Mouse (Mus musculus) hematopoietic stem cell, adult 5-6 weeks (primary cell): ENCODE data around the gene Rab37. TPM values are rescaled to one million over a fixed set of nuclear protein-coding genes. Genes with fewer than 3 reads are reported as not detected.

Source experiments
- ATAC-seq, 2 experiments: fragments of 125-278 bp in 1 of 2; replicated peaks in 1 of 2; 2 replicates each; pipeline ENCODE4 v1.8.0; 2016 to 2017; ENCODE audit warnings: inconsistent platforms in 2 of 2, mild to moderate bottlenecking in 2 of 2, moderate number of reproducible peaks in 2 of 2, low read depth in 1 of 2, moderate TSS enrichment in 1 of 2; ENCODE audit not compliant: low FRiP score in 2 of 2, poor library complexity in 2 of 2, severe bottlenecking in 2 of 2, insufficient read depth in 1 of 2, low TSS enrichment in 1 of 2
- total RNA-seq: library from RNA; stranded (forward); fragments of 172-1452, 232-1000 nt; gene quantifications from 2 replicates; pipeline ENCODE4 v1.2.3, GENCODE M21; 2017

Gene Rab37
- total RNA-seq, 1 experiment from 2014 or later: 79.7 TPM

DNA sequence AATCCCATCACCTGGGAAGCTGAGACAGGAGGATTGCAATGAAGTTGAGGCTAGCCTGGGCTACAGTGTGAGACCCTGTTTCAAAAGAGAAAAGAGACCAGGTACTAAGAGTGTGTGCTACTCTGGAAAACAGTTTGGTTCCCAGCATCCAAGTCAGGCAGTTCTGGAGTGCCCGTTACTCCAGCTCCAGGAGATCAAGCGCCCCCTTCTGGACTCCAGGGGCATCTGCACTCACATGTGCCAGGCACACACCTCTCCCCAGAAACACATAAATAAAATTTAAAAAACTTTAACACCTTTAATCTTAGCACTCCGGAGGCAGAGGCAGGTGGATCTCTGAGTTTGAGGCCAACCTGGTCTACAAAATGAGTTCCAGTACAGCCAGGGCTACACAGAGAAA is 9.9 kb upstream of the Rab37 start:
- ATAC-seq: no peak

DNA sequence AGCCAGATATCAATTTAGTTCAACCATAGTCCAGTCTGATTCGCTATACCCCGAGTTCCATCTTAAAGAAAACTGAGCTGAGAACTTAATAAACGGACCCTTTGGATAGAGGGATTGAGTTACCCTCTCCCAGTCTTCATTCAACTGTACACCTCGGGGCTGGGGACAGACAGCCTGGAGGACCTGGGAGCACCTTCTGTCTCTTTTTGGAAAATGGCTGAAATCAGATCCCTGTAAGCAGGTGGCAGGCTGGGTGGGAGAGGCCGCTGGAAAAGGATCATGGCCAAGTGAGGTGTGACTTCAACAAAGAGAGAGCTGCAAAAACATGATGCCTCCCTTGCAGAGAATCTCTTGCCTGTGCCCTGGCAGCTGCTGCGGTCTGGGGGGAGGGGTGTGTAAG is 9.0 kb upstream of the Rab37 start:
- ATAC-seq: no peak

DNA sequence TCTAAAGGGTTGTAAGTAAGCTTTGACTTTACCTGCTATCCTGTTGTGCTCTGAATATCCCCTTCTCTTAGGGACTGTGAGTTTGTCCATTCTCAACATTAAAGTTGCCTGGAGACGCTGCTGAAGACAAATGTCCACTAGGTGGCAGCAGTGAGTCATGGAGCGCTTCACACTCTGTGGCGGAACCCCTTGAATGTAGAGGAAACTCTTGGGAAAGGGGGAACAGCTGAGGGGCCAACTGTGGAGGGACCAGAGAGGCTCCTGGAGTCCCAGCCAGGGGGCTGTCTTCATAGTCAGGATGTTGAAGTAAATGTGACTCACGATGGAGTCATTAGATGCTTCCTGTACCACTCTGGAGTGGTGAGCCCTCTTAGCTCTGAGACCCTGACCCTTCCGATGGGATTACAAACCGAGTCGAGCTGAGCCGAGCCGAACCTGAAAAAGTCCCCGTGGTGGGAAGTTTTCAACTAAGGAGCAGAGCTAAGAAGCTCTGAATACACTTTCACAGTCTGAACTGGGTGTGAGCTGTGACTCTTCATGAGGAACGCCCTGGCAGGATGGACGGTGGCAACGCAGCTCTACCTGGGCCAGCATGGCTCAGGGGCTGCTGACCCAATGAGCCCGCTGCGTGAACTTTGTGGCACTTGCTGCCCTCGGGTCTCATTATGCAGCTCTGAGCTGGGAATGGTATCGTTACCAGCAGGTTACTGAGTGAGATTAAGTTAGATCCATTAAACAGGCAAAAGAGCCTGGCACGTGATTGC is 7.7 kb upstream of the Rab37 start:
- ATAC-seq: peak; percentile 70 to 78

DNA sequence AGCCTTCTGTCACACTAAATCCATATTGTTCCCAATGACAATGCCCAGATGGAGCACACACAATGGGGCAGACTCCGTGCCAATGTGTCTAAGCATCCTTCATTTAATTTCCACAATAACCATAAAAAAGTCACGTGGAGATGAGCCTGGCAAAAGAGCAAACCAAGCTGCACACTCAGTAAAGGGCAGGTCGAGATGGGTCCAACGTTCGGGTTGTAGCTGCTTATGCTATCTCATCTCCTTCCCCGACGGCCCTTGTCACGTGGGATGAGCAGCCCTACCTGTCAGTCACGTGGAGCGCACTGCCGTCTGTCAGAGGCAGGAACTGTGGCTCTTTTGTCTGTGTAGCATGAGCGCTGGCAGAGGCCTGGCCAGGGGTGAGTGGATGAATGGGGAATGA is 6.6 kb upstream of the Rab37 start:
- no peak for ATAC-seq

DNA sequence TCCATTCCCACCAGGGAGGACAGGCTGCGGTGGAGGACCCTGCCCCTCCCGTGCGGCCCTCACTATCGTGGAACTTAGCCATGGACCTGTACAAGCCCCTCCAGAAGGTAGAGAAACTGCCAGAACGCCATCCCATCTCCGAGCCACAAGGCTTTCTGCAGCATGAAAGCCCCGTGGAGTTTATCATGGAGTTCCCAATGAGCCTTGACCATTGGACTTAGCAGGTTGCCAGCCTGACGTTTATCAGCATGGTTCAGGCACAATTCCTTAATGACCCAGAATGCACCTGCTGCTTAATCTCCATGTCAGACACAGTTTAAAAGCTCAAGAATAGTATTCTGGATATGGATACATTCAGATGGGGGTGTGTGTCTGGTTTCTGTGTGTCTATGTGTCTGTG is 6.2 kb upstream of the Rab37 start:
- ATAC-seq: no peak

DNA sequence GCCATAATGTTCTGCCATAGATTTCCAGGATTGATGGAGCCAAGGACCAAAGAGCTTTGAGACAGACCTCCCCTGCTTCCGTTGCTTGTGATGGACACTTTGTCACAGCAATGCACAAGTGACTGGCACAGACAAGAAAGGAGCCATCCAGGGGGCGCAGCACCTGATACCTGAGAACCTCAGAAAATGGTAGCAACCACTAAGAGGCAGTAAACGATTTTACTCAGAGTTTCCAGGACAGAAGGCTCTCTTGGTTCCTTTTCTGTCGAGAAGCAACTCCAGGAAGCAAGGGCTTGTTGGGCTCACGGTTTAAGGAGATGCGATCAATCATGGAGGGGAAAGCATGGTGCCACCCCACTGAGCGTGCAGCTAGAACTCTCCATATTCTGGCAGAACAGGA is 5.0 kb upstream of the Rab37 start:
- no peak for ATAC-seq

DNA sequence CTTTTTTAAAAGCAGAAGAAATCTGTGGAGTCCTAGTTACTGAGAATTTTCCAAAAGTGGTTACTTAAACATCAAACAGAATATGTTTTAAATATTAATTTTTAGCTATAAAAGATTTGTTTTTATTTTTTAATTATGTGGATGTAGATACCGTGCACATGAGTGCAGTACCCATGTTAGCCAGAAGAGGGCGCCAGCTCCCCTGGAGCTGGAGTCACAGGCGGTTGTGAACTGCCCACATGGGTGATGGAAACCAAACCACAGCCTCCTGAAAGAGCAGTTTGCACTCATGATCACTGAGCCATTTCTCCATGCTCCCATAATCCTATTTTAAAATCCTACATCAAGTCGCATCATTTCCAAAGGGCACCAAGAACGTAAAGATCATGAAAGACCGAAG is 1.4 kb upstream of the Rab37 start:
- no peak for ATAC-seq

DNA sequence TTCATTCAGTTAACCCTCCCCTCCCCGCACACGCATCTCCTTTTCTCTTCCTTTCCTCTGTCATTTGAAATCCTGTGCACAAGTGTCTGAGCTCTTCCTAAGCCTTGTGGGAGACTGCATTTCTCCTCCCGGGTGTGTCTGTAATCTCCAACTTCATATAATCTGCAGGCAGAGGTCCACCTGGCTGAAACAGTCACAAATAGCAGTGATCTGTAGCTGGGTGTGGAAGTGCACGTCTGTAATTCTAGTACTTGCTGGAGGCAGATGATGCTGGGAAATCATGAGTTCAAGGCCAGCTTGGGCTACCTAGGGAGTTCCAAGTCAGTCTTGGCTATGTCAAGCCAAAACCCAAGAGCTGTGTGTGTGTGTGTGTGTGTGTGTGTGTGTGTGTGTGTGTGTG is 909 bp downstream of the Rab37 start:
- no peak for ATAC-seq

DNA sequence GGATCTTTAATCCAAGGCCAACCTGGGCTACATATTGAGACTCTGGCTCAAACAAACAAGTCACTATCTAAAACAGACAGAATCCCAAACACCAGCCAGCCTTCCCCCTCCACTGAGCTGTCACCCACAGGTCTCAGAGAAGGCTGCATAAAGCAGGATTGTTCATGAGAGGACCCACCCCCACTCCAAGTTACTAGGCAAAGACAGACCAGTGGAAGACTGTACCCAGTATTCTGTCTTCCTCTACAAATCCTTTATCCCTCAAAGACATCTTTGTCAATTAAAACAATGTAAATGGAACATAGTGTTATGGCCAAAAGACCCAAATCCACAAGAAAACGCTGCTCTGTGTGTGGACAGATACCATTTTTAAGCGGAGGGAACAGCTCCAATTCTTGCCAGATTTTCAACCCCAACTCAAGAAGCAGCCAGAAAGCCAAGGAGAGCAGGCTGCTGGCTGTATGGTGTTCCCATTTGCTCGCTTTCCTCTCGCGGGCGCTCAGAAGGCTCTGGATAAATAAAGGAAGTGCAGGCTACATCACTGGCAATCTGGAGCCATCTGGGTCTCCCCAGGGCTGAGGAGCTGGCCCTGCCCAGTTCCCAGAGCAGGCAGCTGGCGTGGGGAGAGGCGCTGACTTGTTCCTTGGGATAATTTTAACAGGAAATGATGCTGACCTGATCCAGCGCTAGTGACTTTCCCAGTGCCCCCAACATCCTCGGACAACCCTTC is 7.1 kb downstream of the Rab37 start:
- no peak for ATAC-seq

DNA sequence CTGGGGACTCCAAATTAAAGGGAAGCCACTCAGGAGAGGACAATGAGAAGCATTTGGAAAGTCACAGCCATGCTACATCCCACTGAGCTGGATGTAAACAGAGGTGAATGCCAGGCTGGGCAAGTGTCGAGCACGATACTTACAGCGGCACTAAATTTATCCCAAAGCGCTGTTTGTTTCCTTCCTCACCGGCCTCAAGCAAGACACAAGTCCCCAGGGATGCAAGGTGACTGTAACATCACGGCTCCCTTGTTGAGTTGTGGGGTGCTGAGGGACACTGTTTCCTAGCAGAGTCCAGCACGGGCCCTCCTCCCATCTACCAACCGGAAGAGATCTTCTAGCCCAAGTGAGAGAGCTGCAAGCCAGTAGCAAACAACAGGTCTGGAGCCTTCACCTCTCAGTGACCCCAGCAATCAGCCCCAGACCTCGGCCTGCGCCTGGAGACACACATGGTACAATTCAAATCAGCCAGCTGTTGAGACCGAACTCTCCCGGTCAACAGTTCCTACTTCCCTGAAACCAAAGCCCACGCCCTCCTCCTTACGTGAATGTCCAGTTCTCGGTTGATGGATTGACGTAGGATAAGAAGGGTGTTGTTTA is 8.1 kb downstream of the Rab37 start:
- no peak for ATAC-seq

DNA sequence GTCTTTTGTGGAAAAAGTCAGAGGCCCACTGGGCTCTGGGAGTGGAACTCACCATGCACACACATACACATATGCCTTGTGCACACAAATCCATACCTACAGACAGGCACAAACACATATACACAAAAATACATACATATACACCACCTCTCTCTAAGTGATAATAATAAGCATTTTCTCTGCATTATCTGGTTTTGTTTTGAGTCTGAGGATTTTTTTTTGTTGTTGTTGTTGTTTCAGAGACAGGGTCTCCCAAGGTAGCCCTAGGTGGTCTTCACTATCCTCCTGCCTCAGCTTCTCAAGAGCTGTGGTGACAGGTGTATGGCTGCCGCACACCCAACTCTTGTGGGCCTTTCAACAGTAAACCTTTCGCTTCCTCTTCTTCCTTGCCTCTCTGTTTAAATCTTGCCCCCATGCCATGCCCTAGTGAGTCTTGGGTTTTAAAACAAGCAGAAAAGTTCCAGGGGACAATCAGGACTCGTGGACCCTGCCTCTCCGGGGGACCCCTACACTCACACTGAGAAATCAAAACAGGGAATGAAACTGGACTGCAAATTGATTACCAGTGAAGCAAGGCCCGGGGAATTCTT is 8.9 kb downstream of the Rab37 start:
- ATAC-seq: no peak

DNA sequence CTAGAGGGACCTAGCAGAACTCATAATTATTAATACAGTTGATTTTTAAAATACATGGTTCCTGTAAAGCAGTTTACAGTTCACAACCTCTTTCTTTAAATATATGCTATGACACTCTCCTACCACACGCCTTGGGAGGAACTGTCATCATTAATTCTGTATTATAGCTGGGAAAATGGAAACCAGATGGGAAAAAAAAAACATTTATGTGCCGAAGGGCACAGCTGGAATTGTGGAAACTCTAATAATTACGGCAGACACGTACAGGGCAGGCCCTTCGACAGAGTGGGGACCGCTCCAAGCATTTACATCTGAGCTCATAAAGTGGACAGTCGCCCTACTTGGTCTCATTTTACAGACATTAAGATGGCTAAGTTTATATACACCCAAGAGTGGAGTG is 9.5 kb downstream of the Rab37 start:
- ATAC-seq: no peak

DNA sequence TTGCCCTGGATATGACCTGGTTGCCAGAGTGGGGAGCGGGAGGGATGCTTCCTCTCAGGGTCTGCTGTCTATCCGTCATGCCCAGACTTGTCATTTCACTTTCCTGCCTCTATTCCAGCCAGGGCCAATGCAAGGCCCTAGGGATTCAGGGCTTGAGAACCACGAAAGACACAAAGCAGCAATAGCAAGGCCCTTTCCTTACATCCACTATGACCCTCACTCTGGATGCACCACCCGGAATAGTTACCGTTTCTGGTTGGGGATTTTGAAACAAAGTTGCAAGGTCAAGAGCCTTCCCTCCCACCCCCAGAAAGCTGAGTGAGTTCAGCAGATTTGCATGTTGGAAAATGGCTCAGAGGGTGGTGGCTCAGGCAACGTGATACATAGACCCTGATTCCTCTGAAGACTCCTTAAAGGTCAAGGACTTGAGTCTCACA is 10.4 kb downstream of the Rab37 start:
- no peak for ATAC-seq

DNA sequence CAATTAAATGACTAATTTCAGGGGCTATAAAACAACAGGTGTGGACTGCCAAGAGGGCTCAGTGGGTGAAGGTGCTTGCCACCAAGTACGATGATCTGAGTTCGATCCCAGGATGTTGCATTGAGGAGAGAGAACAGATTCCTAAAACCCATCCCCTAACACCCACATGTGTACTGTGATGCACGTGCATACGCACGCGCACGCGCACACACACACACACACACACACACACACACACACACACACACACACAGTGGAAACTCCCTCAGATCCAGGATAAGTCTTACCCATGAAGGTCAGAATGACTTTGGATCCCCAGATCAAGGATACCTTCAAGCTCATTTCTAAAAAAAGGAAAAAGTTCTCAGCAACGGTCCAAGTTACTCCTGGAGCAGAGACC is 10.9 kb downstream of the Rab37 start:
- ATAC-seq: no peak

DNA sequence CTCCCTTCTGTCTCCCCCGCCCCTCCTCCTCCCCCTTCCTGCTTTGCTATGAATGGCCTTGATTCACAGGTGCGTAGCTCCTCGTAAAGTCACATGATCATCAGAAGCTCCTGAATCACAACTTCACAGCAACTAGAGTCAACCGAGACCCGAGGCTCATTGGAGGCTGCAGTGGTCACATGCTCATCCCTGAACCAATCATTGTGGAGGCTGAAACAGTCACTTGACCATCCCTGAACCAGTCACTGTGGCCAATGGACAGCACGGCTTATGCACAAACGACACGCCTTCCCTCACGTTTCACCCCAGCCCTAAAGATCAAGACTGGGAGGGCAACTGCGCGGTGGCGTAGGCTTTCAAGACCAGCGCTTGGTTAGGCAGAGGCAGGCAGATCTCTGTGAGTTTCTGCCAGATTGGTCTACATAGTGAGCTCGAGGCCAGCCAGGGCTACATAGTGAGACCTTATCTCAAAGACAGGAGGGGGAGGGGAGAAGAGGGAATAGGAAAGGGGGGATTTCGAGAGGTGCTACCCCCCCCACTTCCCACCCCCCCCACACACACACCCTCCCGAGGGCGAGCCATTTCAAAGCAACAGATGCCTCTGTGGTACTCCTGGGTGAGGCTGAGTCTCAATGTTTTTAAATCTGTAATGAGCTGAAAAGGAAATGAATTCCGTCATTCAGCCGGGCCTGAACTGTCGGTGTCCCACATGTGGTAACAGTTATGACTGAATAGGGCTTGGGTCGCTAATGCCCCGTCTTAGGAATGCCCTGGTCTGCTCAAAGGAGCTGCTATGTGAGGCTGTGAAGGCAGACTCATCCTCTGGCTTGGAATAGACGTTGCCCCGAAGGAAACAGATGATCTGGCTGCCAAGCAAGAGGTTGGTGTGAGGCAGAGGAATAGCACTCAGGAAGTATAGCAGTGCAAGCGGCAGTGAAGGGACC is 12.5 kb downstream of the Rab37 start:
- ATAC-seq: no peak

DNA sequence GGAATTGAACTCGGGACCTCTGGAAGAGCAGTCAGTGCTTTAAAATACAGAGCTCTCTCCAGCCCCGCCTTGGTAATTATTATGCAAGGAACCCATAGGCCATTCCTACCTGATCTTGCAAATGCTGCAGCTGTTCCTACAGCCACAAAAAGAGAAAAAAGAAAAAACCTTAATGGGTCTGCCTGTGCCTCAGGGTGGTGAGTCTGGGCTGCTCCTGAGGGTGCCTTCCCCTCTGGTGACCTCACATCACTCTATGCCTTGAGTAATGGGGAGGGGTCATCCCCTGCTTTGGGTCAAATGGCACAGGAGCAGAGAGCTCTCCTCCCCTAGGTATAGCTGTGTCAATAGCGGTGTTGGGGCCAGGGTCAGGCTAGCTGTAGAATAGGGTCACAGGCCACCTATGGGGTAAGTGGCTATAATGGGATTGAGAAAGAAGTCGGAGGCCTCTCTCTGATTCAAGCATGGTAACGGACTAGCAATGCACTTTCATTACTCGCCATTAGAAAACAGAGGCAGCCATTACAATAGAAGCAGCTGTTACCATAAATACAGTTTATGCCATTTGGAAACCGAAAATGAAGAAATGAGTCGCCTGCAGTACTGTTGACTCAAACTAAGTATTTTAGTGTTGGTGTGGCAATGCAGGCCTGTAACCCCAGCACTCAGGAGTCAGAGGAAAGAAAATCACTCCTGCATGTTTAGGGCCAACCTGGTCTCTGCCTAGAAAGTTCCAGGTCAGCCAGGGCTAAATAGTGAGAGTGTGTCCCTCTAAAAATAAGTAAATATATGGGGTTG is 13.7 kb downstream of the Rab37 start:
- no peak for ATAC-seq

DNA sequence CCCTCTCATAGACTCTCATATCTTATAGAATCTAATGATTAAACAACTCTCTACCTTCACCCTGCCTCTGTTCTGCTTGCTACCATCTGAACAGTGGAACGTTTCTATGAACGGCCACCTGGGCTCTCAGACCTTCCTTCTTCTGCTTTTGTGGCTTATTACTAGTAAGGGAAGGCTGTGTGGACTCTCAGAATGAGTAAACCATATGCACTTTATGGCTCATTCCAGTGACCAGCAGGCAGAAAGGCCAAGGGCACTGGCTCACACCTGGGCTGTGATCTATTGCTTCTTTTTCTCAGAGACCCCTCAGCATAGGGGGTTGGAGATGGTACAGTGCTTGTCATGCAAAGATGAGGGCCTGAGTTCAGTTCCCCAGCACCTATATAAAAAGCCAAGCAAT is 15.4 kb downstream of the Rab37 start:
- no peak for ATAC-seq
